Mouse (Mus musculus) hindbrain, embryonic 10.5 days (tissue): ENCODE data around the gene Zranb1. TPM values are rescaled to one million over a fixed set of nuclear protein-coding genes. Genes with fewer than 3 reads are reported as not detected.

Source experiments
- DNase-seq: peaks from one replicate; pipeline ENCODE4 v3.0.0-alpha.2; 2017; ENCODE audit warnings: low spot score
- H3K27ac ChIP-seq: fragments of 300-500 bp; sonication (generic); 2 replicates; pipeline ENCODE4 v1.5.1; 2016; ENCODE audit warnings: mild to moderate bottlenecking, moderate library complexity
- H3K27me3 ChIP-seq: fragments of 300-500 bp; sonication (generic); 2 replicates; pipeline ENCODE4 v1.6.1; 2016; ENCODE audit warnings: mild to moderate bottlenecking; ENCODE audit not compliant: poor library complexity, insufficient read depth, severe bottlenecking
- H3K36me3 ChIP-seq: fragments of 300-500 bp; sonication (generic); 2 replicates; pipeline ENCODE4 v1.6.1; 2016; ENCODE audit warnings: mild to moderate bottlenecking, moderate library complexity
- H3K4me1 ChIP-seq: fragments of 300-500 bp; sonication (generic); replicated peaks from 2 replicates; pipeline ENCODE4 v1.6.1; 2016; ENCODE audit warnings: mild to moderate bottlenecking
- H3K4me3 ChIP-seq: fragments of 300-500 bp; sonication (generic); 2 replicates; pipeline ENCODE4 v1.5.1; 2016; ENCODE audit warnings: mild to moderate bottlenecking, moderate library complexity
- H3K9me3 ChIP-seq: fragments of 300-500 bp; sonication (generic); 2 replicates; pipeline ENCODE4 v1.6.1; 2016; ENCODE audit warnings: mild to moderate bottlenecking, moderate library complexity
- WGBS: fragments of 180-500 bp; shearing (Covaris S2); methylation state at CpG from one replicate; pipeline ENCODE4 v1.1.7; 2016; 5-methylcytosine and 5-hydroxymethylcytosine counted together
- polyA plus RNA-seq: library from polyadenylated mRNA; unstranded; fragments of >200 nt; fragmentation: Nextera tagmentation; extraction: Ambion mirVana; gene quantifications from 2 replicates; pipeline ENCODE4 v1.2.1, GENCODE M21; 2016

The Zranb1 gene
- 9.1 and 9.2 TPM in 2 replicates for polyA plus RNA-seq

GRCm38 (mm10) chr7:132930850-132931559, at the start of gene Zranb1:
Zranb1 (plus strand) TSS chr7:132931142.
- DNase-seq: peak; percentile 99
- Histone ChIP-seq H3K27ac (peak within 1 kb of the TSS; percentile 97), H3K36me3 (no peaks in the 10 kb centered on the region), H3K4me3 (peak within 1 kb of the TSS; percentile 95), H3K27me3 (no peaks in the 10 kb centered on the region), H3K9me3 (no peaks in the 10 kb centered on the region), H3K4me1 (peaks cover 18% of the 10 kb centered on the region)
- under 1% methylated on average over 93 of the region's 93 CpGs for WGBS

- peaks cover 84% of the 10 kb centered on the region for H3K36me3 ChIP-seq
- DNase-seq: no peak
- H3K4me3 ChIP-seq: no peak overlapping the region
- no peak overlapping the region for H3K27ac ChIP-seq
- H3K9me3 ChIP-seq: no peaks in the 10 kb centered on the region
- H3K27me3 ChIP-seq: no peaks in the 10 kb centered on the region
- WGBS: 82% methylated on average over 2 of the region's 2 CpGs
- H3K4me1 ChIP-seq: peaks cover 3% of the 10 kb centered on the region; the same call in 1 of the 2 replicates
Observed at GRCm38 (mm10) chr7:132882343-132882742, 48.6 kb upstream of the Zranb1 start.

GRCm38 (mm10) chr7:132884031-132884430, 46.9 kb upstream of the Zranb1 start:
- H3K36me3 ChIP-seq: peaks cover 67% of the 10 kb centered on the region
- peaks cover 6% of the 10 kb centered on the region; the same call in 1 of the 2 replicates for H3K4me1 ChIP-seq
- no peak overlapping the region for H3K4me3 ChIP-seq
- no peaks in the 10 kb centered on the region for H3K9me3 ChIP-seq
- H3K27me3 ChIP-seq: no peaks in the 10 kb centered on the region
- 92% methylated on average over 7 of the region's 7 CpGs for WGBS
- no peak overlapping the region for H3K27ac ChIP-seq
- no peak for DNase-seq

- Histone ChIP-seq H3K9me3 (no peaks in the 10 kb centered on the region), H3K27ac (peak overlapping the region; percentile 59; the same call in 1 of the 2 replicates), H3K4me1 (peaks cover 8% of the 10 kb centered on the region; the same call in 1 of the 2 replicates), H3K4me3 (no peak overlapping the region), H3K27me3 (no peaks in the 10 kb centered on the region), H3K36me3 (peaks cover 36% of the 10 kb centered on the region)
- WGBS: 63% methylated on average over 7 of the region's 7 CpGs
- DNase-seq: peak; percentile 11
Observed at GRCm38 (mm10) chr7:132887019-132887804, 43.7 kb upstream of the Zranb1 start.

- Histone ChIP-seq H3K27me3 (no peaks in the 10 kb centered on the region), H3K4me1 (peaks cover 10% of the 10 kb centered on the region; the same call in 1 of the 2 replicates), H3K9me3 (no peaks in the 10 kb centered on the region), H3K36me3 (peaks cover 27% of the 10 kb centered on the region), H3K4me3 (no peak overlapping the region), H3K27ac (no peak overlapping the region)
- DNase-seq: no peak
- 86% methylated on average over 3 of the region's 3 CpGs for WGBS
Observed at GRCm38 (mm10) chr7:132888052-132888451, 42.9 kb upstream of the Zranb1 start.

GRCm38 (mm10) chr7:132888518-132889249, 42.3 kb upstream of the Zranb1 start:
- Histone ChIP-seq H3K36me3 (peaks cover 21% of the 10 kb centered on the region), H3K27me3 (no peaks in the 10 kb centered on the region), H3K9me3 (no peaks in the 10 kb centered on the region), H3K4me3 (no peak overlapping the region), H3K4me1 (peaks cover 10% of the 10 kb centered on the region; the same call in 1 of the 2 replicates), H3K27ac (no peak overlapping the region)
- no peak for DNase-seq
- whole genome bisulfite sequencing: 62% methylated on average over 4 of the region's 4 CpGs

GRCm38 (mm10) chr7:132889691-132890090, 41.3 kb upstream of the Zranb1 start:
- WGBS: 94% methylated on average over 8 of the region's 8 CpGs
- Histone ChIP-seq H3K9me3 (no peaks in the 10 kb centered on the region), H3K4me3 (no peak overlapping the region), H3K36me3 (peaks cover 11% of the 10 kb centered on the region), H3K27ac (no peak overlapping the region), H3K4me1 (peaks cover 10% of the 10 kb centered on the region; the same call in 1 of the 2 replicates), H3K27me3 (no peaks in the 10 kb centered on the region)
- DNase-seq: no peak

GRCm38 (mm10) chr7:132890201-132890600, 40.7 kb upstream of the Zranb1 start:
- Histone ChIP-seq H3K27ac (no peak overlapping the region), H3K27me3 (no peaks in the 10 kb centered on the region), H3K4me1 (peaks cover 10% of the 10 kb centered on the region; the same call in 1 of the 2 replicates), H3K36me3 (peaks cover 6% of the 10 kb centered on the region; the same call in 1 of the 2 replicates), H3K9me3 (no peaks in the 10 kb centered on the region), H3K4me3 (no peak overlapping the region)
- DNase-seq: no peak
- 88% methylated on average over 5 of the region's 5 CpGs for WGBS

- 85% methylated on average over 5 of the region's 5 CpGs for WGBS
Observed at GRCm38 (mm10) chr7:132891561-132892310, 39.2 kb upstream of the Zranb1 start.

GRCm38 (mm10) chr7:132892311-132892661, 38.7 kb upstream of the Zranb1 start:
- H3K27ac ChIP-seq: no peak overlapping the region
- peaks cover 7% of the 10 kb centered on the region; the same call in 1 of the 2 replicates for H3K4me1 ChIP-seq
- DNase-seq: no peak
- no peaks in the 10 kb centered on the region for H3K36me3 ChIP-seq
- no peaks in the 10 kb centered on the region for H3K27me3 ChIP-seq
- H3K4me3 ChIP-seq: no peak overlapping the region
- H3K9me3 ChIP-seq: no peaks in the 10 kb centered on the region
- WGBS: 46% methylated on average over 4 of the region's 4 CpGs

More at GRCm38 (mm10) chr7:132891561-132892310, 39.2 kb upstream of the Zranb1 start:
- Histone ChIP-seq H3K4me3 (no peak overlapping the region), H3K4me1 (peaks cover 10% of the 10 kb centered on the region; the same call in 1 of the 2 replicates), H3K9me3 (no peaks in the 10 kb centered on the region), H3K36me3 (no peaks in the 10 kb centered on the region), H3K27me3 (no peaks in the 10 kb centered on the region), H3K27ac (no peak overlapping the region)
- no peak for DNase-seq

GRCm38 (mm10) chr7:132892806-132893205, 38.1 kb upstream of the Zranb1 start:
- Histone ChIP-seq H3K27me3 (no peaks in the 10 kb centered on the region), H3K9me3 (no peaks in the 10 kb centered on the region), H3K36me3 (no peaks in the 10 kb centered on the region), H3K4me3 (no peak overlapping the region), H3K27ac (no peak overlapping the region), H3K4me1 (0 out of 2 replicates have a peak, but pooled peaks cover 4% of the 10 kb centered on the region)
- DNase-seq: no peak
- 86% methylated on average over 7 of the region's 7 CpGs for WGBS

- 0 out of 2 replicates have a peak, but pooled peaks cover 4% of the 10 kb centered on the region for H3K4me1 ChIP-seq
- 78% methylated on average over 1 of the region's 1 CpGs for WGBS
- no peaks in the 10 kb centered on the region for H3K27me3 ChIP-seq
- no peaks in the 10 kb centered on the region for H3K9me3 ChIP-seq
- no peak for DNase-seq
- H3K36me3 ChIP-seq: no peaks in the 10 kb centered on the region
- no peak overlapping the region for H3K27ac ChIP-seq
- no peak overlapping the region for H3K4me3 ChIP-seq
Observed at GRCm38 (mm10) chr7:132893336-132893735, 37.6 kb upstream of the Zranb1 start.
